Mouse (Mus musculus) embryo, embryonic 10 days (tissue): ENCODE results near the gene Chid1.
A peak's percentile ranks its signal among the peaks of the same experiment; 100 is the strongest.

ENCODE experiments used
- DNase-seq: peaks from one replicate; pipeline ENCODE4 v3.0.0-alpha.2; 2015; ENCODE audit warnings: low spot score

Chid1 gene

DNA sequence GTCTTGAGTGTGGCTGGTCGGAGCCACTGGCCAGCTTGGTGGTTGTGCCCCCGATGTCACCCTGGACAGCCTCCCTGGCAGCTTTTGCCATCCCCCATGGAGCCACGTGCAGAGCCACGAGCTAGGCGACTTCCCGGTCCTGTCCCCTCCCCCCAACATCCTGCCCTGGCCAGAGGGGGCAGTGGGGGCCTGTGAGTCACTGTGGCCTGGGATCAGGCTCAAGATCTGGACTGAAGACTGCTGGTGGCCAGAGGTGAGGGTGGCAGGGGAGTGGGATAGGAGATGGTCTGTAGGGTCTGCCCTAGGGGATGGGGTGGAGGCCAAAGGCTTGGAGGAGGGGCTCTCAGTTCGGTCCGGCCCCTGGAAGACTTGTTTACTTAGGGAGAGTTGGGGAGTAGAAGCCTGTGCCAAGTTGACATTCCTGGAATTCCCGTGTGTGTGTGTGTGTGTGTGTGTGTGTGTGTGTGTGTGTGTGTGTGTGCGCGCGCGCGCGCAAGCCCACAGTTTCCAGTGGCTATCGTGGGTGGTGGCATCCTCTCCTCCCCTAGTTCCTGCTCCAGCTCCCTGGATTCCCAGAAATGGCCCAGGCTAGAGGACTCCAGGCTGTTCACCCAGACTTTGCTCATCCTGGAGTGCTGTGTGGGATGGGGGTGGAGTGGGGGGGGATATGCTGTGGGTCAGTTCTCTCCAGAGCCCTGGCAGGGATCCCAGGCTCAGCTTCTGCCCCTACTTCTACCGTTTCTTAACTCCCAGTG is 63.3 kb downstream of the Chid1 start:
- peak; percentile 70 for DNase-seq

GRCm38 (mm10) chr7:141475805-141476158 is 63.9 kb downstream of the Chid1 start:
- DNase-seq = no peak

GRCm38 (mm10) chr7:141475011-141475804 is 64.4 kb downstream of the Chid1 start, which contains the start of the genes Polr2l and Tspan4:
TSS of gene Polr2l (minus strand) at chr7:141475132.
TSS of gene Tspan4 (plus strand) at chr7:141475240.
- DNase-seq = peak; percentile 88

DNA sequence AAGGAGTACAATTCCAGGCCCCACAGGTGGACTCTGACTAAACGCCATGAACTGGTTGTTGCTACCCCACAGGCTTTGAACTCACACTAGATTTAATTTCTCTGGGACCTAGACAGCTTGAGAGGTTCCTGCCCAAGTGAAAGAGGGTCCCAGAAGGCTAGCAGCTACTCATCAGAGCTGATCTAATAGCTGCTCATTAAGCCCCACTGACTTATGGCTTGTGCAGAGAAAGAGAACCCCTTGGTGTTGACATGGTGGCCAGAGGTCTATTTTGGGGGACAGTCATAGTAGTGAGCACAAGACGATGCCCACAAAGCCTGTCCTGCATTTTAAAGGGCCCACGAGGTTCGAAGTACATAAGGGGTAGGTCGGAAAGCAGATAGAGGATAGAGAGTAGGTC is 65.5 kb downstream of the Chid1 start:
- no peak for DNase-seq

DNA sequence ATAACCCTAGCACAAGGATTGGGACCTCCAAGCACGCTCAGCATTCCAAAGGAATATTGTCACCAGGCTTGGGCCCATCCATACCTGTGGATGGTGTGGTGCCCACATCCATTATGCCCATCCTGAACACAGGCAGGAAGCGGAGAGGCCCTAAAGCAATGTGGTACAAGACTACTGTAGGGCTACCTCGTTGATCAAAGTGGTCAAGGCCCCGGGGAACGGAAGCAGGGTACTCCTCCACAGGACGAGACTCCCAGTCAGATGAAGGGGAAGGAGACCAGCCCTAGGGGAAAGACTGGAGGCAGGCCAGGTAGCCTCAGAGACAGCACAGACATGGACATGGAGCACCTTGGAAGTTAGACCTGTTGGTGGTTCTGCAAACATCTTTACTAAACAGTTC is 66.9 kb downstream of the Chid1 start:
- DNase-seq = no peak

DNA sequence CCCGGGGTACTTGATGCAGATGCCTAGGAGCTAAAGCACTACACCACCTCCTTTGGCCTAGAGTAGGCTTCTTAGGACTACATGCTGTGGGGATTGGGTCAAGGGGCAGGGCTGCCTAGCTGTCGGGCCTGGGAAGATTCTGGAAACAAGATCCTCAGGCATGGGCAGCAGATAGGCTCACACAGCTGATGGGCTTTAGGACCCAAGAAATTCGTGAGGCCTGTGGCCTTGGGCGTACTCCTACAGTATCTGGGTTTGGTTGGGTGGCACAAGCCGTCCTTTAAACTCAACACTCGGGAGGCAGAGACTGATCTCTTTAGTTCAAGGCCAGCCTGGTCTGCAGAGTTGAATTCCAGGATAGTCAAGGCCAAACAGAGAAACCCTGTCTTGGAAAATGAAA is 67.4 kb downstream of the Chid1 start:
- no peak for DNase-seq

DNA sequence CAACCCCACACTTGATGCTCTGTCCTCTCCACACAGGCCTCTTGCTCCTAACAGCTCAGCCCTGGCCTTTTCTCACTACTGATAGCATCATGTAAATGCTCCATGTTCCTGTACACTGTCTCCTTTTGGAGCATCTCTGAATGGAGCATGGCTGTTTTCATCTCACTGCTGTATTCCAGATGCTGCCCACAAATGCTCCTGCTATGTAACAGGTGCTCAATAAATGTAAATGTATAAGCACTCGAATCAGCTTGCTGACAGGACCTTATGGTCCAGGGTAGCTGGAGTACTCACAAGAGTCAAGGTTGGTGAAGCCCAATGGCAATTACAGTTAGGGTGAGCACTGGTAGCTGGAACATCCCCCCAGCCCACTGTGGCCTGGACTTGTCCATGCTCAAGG is 68.4 kb downstream of the Chid1 start:
- DNase-seq = no peak

DNA sequence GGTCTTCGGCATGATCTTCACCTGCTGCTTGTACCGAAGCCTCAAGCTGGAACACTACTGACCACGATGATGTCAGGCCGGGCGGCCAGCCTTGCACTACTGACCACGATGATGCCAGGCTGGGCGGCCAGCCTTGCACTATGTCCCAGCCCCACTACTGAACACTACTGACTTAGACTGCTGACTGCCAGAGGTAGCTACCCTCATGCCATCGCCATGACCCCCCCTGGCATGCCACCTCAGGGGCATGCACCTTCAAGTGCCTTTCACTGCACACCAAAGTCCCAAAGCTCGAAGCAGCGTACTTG is 69.1 kb downstream of the Chid1 start:
- DNase-seq = no peak

DNA sequence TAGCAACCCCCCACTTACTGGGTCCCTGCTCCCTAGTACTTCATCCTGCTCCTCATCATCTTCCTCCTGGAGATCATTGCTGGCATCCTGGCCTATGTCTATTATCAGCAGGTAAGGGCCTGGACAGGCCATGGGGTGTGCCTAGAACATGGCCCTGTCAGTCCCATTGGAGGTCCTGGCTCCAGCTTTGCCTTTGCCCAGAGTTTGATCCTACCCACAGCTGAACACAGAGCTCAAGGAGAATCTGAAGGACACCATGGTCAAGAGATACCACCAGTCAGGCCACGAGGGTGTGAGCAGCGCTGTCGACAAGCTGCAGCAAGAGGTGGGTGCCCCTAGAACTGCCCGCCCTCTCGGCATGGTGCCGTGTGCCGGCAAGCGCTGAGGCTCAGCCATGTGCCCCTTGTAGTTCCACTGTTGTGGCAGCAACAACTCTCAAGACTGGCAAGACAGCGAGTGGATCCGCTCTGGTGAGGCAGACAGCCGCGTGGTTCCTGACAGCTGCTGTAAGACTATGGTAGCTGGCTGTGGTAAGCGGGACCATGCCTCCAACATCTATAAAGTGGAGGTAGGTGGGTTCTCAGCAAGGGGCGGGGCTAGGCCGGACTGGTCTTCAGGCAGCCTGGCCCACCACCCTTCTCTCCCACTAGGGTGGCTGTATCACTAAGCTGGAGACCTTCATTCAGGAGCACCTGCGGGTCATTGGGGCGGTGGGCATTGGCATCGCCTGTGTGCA is 69.6 kb downstream of the Chid1 start:
- no peak for DNase-seq

- DNase-seq = no peak
These were observed 70.3 kb downstream of the Chid1 start for GRCm38 (mm10) chr7:141469352-141469751.

GRCm38 (mm10) chr7:141468522-141469211 is 71.0 kb downstream of the Chid1 start:
- peak; percentile 86 for DNase-seq

DNA sequence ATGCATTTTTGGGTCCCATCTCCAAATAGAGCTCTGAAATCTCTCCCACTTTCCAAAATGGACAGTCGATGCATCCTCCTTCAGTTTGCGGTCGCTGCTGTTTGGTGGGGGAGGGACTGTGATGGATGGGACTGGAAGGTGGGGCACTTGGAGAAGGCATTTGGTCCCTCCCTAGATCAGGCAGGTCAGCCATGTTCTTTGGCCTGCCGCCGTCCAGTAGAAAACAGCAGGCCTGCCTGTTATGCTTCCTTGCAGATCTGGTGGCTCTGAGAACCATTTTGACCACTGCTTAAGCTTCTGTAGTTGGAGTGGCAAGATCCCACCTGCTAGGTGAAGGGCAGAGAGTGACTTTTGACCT is 71.5 kb downstream of the Chid1 start:
- peak; percentile 46 for DNase-seq

GRCm38 (mm10) chr7:141467230-141468030 is 72.2 kb downstream of the Chid1 start, which contains the start of gene Cd151:
TSS of gene Cd151 (plus strand) at chr7:141467392.
- peak; percentile 80 for DNase-seq

GRCm38 (mm10) chr7:141466607-141467148 is 73.0 kb downstream of the Chid1 start:
- no peak for DNase-seq

- no peak for DNase-seq
These were observed 73.6 kb downstream of the Chid1 start for GRCm38 (mm10) chr7:141466045-141466394.

GRCm38 (mm10) chr7:141465388-141466044 is 74.1 kb downstream of the Chid1 start:
- no peak for DNase-seq

GRCm38 (mm10) chr7:141464603-141465201 is 75.0 kb downstream of the Chid1 start:
- no peak for DNase-seq

- DNase-seq = no peak
These were observed 75.6 kb downstream of the Chid1 start for GRCm38 (mm10) chr7:141463824-141464602.

GRCm38 (mm10) chr7:141462333-141462821 is 77.3 kb downstream of the Chid1 start:
- DNase-seq = no peak
